Mouse (Mus musculus): ENCODE measurements around the gene Gid8. TPM values are rescaled to one million over a fixed set of nuclear protein-coding genes. Genes with fewer than 3 reads are reported as not detected.

The Gid8 gene
- polyA plus RNA-seq, 1 experiment from 2014 or later: 68.7 TPM

DNA sequence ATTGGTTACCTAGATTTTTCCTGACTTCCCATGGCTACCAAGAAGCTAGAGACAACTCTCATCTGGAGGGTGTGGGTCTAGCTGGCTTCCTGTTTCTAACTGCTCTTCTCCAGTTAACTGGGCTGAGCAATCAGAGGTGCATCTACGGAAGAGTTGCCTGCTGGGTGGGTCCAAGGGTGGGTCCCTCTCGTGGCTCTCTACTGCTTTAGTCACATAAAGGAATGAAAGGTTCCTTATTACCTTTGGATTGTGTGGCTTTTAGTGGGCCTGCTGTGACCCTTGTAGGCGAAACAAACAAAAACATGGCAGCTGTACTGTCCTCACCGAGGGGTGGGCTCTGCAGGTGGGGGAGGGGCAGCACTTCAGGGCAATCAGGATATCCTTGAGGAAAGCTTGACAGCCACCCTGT lies 17.7 kb downstream of the Gid8 start:
- 67% methylated on average over 4 of the region's 4 CpGs for WGBS
- ATAC-seq (replicated peaks; ENCODE audit: insufficient number of reproducible peaks, low FRiP score, low TSS enrichment, low read depth): no peak

DNA sequence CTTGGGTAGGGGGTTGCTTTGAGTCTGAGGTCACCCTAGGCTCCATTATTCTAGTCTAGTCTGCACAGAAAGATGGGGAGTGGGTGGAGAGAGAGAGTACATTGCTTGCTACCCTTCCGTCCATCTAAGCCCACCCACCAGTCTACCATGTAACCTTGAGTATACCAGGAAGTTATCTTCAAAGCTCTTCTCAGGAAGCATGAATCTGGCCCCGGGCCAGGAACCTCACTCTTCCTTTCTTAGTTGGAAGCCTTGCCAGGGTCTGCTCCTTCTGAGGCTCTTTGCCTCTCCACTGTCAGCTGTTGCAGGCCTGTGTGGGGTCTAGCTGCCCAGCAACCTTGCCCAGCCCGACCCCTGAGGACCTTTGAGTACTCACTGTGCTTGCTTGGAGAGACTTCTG lies 21.1 kb downstream of the Gid8 start:
- ATAC-seq (replicated peaks; ENCODE audit: insufficient number of reproducible peaks, low FRiP score, low TSS enrichment, low read depth) (no peak), DNase-seq (ENCODE audit: low spot score) (no peak)
- Histone ChIP-seq H3K4me1 (ENCODE audit: control insufficient read depth, insufficient read depth, low read length) (no peaks in the 10 kb centered on the region), H3K9me3 (replicated peaks; ENCODE audit: control insufficient read depth, low read length) (no peaks in the 10 kb centered on the region), H3K27me3 (ENCODE audit: control insufficient read depth, insufficient read depth, low read length) (no peaks in the 10 kb centered on the region), H3K27ac (replicated peaks; ENCODE audit: low read depth, low read length) (no peak overlapping the region), H3K4me3 (ENCODE audit: low read depth, low read length) (no peak overlapping the region), H3K36me3 (replicated peaks; ENCODE audit: control insufficient read depth, insufficient read depth, low read depth, low read length) (no peaks in the 10 kb centered on the region), H3K9ac (replicated peaks; ENCODE audit: low read length) (no peak overlapping the region), H3K4me2 (ENCODE audit: low read depth, low read length) (no peak overlapping the region)
- 78% methylated on average over 3 of the region's 3 CpGs for WGBS

More for the DNA sequence above, 17.7 kb downstream of the Gid8 start:
- no peak overlapping the region for H3K4me2 ChIP-seq (ENCODE audit: low read depth, low read length)
- no peak overlapping the region for H3K9ac ChIP-seq (replicated peaks; ENCODE audit: low read length)
- no peaks in the 10 kb centered on the region for H3K36me3 ChIP-seq (replicated peaks; ENCODE audit: control insufficient read depth, insufficient read depth, low read depth, low read length)
- H3K9me3 ChIP-seq (replicated peaks; ENCODE audit: control insufficient read depth, low read length): no peaks in the 10 kb centered on the region
- H3K4me1 ChIP-seq (ENCODE audit: control insufficient read depth, insufficient read depth, low read length): peaks cover 4% of the 10 kb centered on the region; the same call in 1 of the 2 replicates
- no peak overlapping the region for H3K4me3 ChIP-seq (ENCODE audit: low read depth, low read length)
- no peak overlapping the region for H3K27ac ChIP-seq (replicated peaks; ENCODE audit: low read depth, low read length)
- DNase-seq (ENCODE audit: low spot score): no peak
- H3K27me3 ChIP-seq (ENCODE audit: control insufficient read depth, insufficient read depth, low read length): no peaks in the 10 kb centered on the region

DNA sequence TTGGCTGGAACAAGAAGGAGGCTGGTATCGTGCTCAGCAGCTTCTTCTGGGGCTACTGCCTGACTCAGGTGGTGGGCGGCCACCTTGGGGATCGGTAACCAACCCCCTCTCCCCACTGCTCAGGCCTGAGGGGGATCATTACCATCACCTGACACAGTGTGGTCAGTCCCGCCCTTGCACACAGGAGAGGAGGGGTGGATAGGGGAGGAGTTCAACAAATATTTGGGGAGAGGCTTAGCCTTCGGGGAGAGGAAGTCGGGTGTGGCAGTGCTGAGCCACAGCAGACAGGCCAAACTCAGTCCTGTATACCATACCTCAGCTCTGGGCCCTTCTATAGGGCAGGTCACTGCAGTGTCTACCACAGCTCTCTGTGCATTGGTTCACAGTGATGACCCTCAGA lies 22.1 kb downstream of the Gid8 start:
- Histone ChIP-seq H3K36me3 (replicated peaks; ENCODE audit: control insufficient read depth, insufficient read depth, low read depth, low read length) (no peaks in the 10 kb centered on the region), H3K9me3 (replicated peaks; ENCODE audit: control insufficient read depth, low read length) (no peaks in the 10 kb centered on the region), H3K9ac (replicated peaks; ENCODE audit: low read length) (no peak overlapping the region), H3K4me2 (ENCODE audit: low read depth, low read length) (no peak overlapping the region), H3K4me3 (ENCODE audit: low read depth, low read length) (no peak overlapping the region), H3K27me3 (ENCODE audit: control insufficient read depth, insufficient read depth, low read length) (no peaks in the 10 kb centered on the region), H3K4me1 (ENCODE audit: control insufficient read depth, insufficient read depth, low read length) (no peaks in the 10 kb centered on the region), H3K27ac (replicated peaks; ENCODE audit: low read depth, low read length) (no peak overlapping the region)
- ATAC-seq (replicated peaks; ENCODE audit: insufficient number of reproducible peaks, low FRiP score, low TSS enrichment, low read depth) (no peak), DNase-seq (ENCODE audit: low spot score) (no peak)
- 67% methylated on average over 6 of the region's 6 CpGs for WGBS

DNA sequence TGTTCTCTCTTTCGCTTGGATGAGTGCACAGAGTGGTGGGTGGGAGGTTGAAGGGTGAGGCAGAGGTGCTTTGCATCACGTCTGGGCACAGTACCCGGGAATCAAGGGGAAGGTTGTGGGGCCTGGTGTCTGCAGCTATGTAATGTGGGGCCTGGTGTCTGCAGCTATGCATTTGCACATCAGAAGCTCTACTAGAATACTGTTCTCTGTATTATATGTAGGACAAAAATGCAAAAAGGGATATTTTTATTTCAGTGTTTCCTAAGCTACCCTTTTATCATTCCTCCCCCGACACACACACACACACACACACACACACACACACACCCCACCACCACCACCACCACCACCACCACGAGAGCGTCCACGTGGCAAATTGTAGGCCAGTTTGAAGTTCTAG lies 25.3 kb downstream of the Gid8 start:
- ATAC-seq (replicated peaks; ENCODE audit: insufficient number of reproducible peaks, low FRiP score, low TSS enrichment, low read depth) (no peak), DNase-seq (ENCODE audit: low spot score) (no peak)
- Histone ChIP-seq H3K4me2 (ENCODE audit: low read depth, low read length) (no peak overlapping the region), H3K36me3 (replicated peaks; ENCODE audit: control insufficient read depth, insufficient read depth, low read depth, low read length) (no peaks in the 10 kb centered on the region), H3K27ac (replicated peaks; ENCODE audit: low read depth, low read length) (no peak overlapping the region), H3K9ac (replicated peaks; ENCODE audit: low read length) (no peak overlapping the region), H3K4me3 (ENCODE audit: low read depth, low read length) (no peak overlapping the region), H3K4me1 (ENCODE audit: control insufficient read depth, insufficient read depth, low read length) (no peaks in the 10 kb centered on the region), H3K9me3 (replicated peaks; ENCODE audit: control insufficient read depth, low read length) (no peaks in the 10 kb centered on the region), H3K27me3 (ENCODE audit: control insufficient read depth, insufficient read depth, low read length) (no peaks in the 10 kb centered on the region)
- 86% methylated on average over 7 of the region's 7 CpGs for WGBS

DNA sequence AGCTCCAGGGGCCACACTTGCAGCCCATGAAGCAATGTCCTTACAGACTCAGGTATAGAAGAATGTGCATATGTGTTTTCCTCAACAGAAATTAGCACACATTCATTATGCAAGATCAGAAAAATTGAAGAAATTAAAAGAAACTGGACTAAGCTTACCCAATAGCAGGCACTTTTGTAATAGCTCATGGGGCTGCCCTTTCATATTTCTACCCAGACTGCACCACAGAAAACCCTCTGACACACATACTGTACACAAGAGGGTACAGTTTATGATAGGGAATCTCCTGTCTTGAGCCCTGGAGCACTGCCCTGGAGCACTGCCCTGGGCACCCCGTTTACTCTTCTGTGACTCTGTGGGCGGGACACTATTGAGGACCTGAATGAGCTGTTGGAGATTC lies 28.1 kb downstream of the Gid8 start:
- Histone ChIP-seq H3K27me3 (ENCODE audit: control insufficient read depth, insufficient read depth, low read length) (no peaks in the 10 kb centered on the region), H3K4me3 (ENCODE audit: low read depth, low read length) (no peak overlapping the region), H3K9ac (replicated peaks; ENCODE audit: low read length) (no peak overlapping the region), H3K4me1 (ENCODE audit: control insufficient read depth, insufficient read depth, low read length) (no peaks in the 10 kb centered on the region), H3K9me3 (replicated peaks; ENCODE audit: control insufficient read depth, low read length) (no peaks in the 10 kb centered on the region), H3K36me3 (replicated peaks; ENCODE audit: control insufficient read depth, insufficient read depth, low read depth, low read length) (no peaks in the 10 kb centered on the region), H3K4me2 (ENCODE audit: low read depth, low read length) (no peak overlapping the region), H3K27ac (replicated peaks; ENCODE audit: low read depth, low read length) (no peak overlapping the region)
- 78% methylated on average over 2 of the region's 2 CpGs for WGBS
- no peak for DNase-seq (ENCODE audit: low spot score)
- ATAC-seq (replicated peaks; ENCODE audit: insufficient number of reproducible peaks, low FRiP score, low TSS enrichment, low read depth): no peak

DNA sequence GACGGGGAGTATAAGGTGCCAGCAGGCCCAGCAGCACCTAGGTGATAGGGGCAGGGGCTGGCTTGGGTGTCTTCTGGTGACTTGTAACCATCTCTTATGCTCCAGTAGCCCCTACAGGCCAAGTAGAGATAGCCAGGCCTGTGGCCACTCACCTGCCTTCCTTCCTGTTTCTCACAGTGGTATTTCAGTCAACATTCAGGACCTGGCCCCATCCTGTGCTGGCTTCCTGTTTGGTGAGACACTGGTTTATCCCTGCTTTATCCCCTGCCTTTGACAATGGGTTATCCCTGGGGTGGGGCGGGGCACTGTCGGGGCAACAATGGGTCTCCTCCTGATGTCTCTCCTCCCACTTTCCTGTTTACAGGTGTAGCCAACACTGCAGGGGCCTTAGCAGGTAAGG lies 30.4 kb downstream of the Gid8 start:
- H3K36me3 ChIP-seq (replicated peaks; ENCODE audit: control insufficient read depth, insufficient read depth, low read depth, low read length): no peaks in the 10 kb centered on the region
- H3K4me2 ChIP-seq (ENCODE audit: low read depth, low read length): no peak overlapping the region
- H3K27me3 ChIP-seq (ENCODE audit: control insufficient read depth, insufficient read depth, low read length): no peaks in the 10 kb centered on the region
- DNase-seq (ENCODE audit: low spot score): no peak
- no peak overlapping the region for H3K4me3 ChIP-seq (ENCODE audit: low read depth, low read length)
- no peaks in the 10 kb centered on the region for H3K4me1 ChIP-seq (ENCODE audit: control insufficient read depth, insufficient read depth, low read length)
- no peak for ATAC-seq (replicated peaks; ENCODE audit: insufficient number of reproducible peaks, low FRiP score, low TSS enrichment, low read depth)
- no peaks in the 10 kb centered on the region for H3K9me3 ChIP-seq (replicated peaks; ENCODE audit: control insufficient read depth, low read length)
- 30% methylated on average over 3 of the region's 3 CpGs for WGBS
- no peak overlapping the region for H3K9ac ChIP-seq (replicated peaks; ENCODE audit: low read length)
- H3K27ac ChIP-seq (replicated peaks; ENCODE audit: low read depth, low read length): no peak overlapping the region

DNA sequence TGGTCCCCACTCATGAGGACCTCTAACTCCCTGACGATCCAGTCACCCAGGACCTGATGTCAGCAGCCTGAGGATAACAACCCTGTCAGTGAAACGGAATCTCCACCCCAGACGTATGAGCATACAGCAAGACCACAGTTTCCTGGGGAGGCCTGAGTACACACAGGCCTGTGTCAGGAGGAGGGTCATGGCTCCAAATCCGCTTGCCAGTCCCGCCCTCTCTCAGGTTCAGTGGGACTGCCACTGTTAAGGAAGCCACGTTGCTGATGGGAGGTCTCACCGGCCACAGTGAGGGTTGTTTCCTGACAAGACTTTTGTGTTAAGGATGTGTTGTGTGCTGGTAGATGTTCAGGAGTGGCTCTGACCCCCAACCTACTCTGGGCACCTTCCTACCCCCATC lies 31.5 kb downstream of the Gid8 start:
- WGBS: 73% methylated on average over 7 of the region's 7 CpGs
- ATAC-seq (replicated peaks; ENCODE audit: insufficient number of reproducible peaks, low FRiP score, low TSS enrichment, low read depth): no peak
- Histone ChIP-seq H3K4me2 (ENCODE audit: low read depth, low read length) (no peak overlapping the region), H3K4me1 (ENCODE audit: control insufficient read depth, insufficient read depth, low read length) (no peaks in the 10 kb centered on the region), H3K36me3 (replicated peaks; ENCODE audit: control insufficient read depth, insufficient read depth, low read depth, low read length) (no peaks in the 10 kb centered on the region), H3K9me3 (replicated peaks; ENCODE audit: control insufficient read depth, low read length) (no peaks in the 10 kb centered on the region), H3K9ac (replicated peaks; ENCODE audit: low read length) (no peak overlapping the region), H3K27ac (replicated peaks; ENCODE audit: low read depth, low read length) (no peak overlapping the region), H3K4me3 (ENCODE audit: low read depth, low read length) (no peak overlapping the region), H3K27me3 (ENCODE audit: control insufficient read depth, insufficient read depth, low read length) (no peaks in the 10 kb centered on the region)
- DNase-seq (ENCODE audit: low spot score): no peak

DNA sequence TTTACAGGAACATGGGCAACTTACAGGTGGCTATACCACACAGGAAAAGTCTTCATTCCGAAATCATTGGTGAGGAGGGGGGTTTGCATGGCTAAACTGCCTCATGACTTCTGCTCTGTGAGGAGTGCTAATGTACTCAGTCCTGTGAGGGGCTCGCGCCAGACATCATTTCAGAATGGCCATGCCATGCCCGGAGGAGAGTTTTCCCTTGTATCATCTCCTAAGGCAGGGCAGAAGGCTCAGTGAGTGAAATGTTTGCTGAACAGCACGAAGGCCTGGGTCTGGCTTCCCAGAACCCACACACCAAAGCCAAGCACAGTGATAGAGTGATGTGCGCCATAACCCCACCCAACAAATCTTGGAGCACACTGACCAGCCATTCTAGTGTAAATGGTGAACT lies 32.9 kb downstream of the Gid8 start:
- Histone ChIP-seq H3K4me2 (ENCODE audit: low read depth, low read length) (no peak overlapping the region), H3K4me3 (ENCODE audit: low read depth, low read length) (no peak overlapping the region), H3K27me3 (ENCODE audit: control insufficient read depth, insufficient read depth, low read length) (no peaks in the 10 kb centered on the region), H3K27ac (replicated peaks; ENCODE audit: low read depth, low read length) (no peak overlapping the region), H3K9ac (replicated peaks; ENCODE audit: low read length) (no peak overlapping the region), H3K4me1 (ENCODE audit: control insufficient read depth, insufficient read depth, low read length) (no peaks in the 10 kb centered on the region), H3K9me3 (replicated peaks; ENCODE audit: control insufficient read depth, low read length) (no peaks in the 10 kb centered on the region), H3K36me3 (replicated peaks; ENCODE audit: control insufficient read depth, insufficient read depth, low read depth, low read length) (no peaks in the 10 kb centered on the region)
- ATAC-seq (replicated peaks; ENCODE audit: insufficient number of reproducible peaks, low FRiP score, low TSS enrichment, low read depth) (no peak), DNase-seq (ENCODE audit: low spot score) (no peak)
- 85% methylated on average over 6 of the region's 6 CpGs for WGBS
